ENCODE assay signal across 30 mouse cellular contexts in genomic region chr4:107495751-107496430, GRCm38 (mm10).
DNase-seq lines count a peak whose midpoint lies in the region; ATAC-seq lines count a peak whose summit lies in the region.
"Had no signal": no experiment of that assay in that cellular context is flagged by ENCODE, and none has a peak within 500 bp of the region (broad histone marks: within the 10 kb centered on the region; RNA-seq: fewer than 3 reads in every experiment).

No protein-coding gene starts in this region.

- no peak overlapping the region for H3K9ac ChIP-seq in kidney, embryonic 15.5 days
- H3K9ac ChIP-seq: forebrain, embryonic 15.5 days; liver, embryonic 12.5 days; neural tube, embryonic 13.5 days had no signal

- no peaks in the 10 kb centered on the region for H3K27me3 ChIP-seq in kidney, embryonic 15.5 days
- H3K27me3 ChIP-seq: forebrain, embryonic 15.5 days; neural tube, embryonic 13.5 days had no signal

- no peak overlapping the region for H3K27ac ChIP-seq in kidney, embryonic 15.5 days
- H3K27ac ChIP-seq: forebrain, embryonic 15.5 days; heart, adult 2 months; hindbrain, embryonic 10.5 days; layer of hippocampus, adult 2 months; liver, embryonic 12.5 days; neural tube, embryonic 13.5 days had no signal

- no peak for ATAC-seq in kidney, embryonic 15.5 days (replicated peaks; ENCODE audit: low FRiP score)
- no peak for ATAC-seq in inflammation-experienced regulatory T-cells, adult 6 months
- ATAC-seq: forebrain, embryonic 15.5 days; hindbrain, embryonic 16.5 days; intestine, embryonic 16.5 days; liver, embryonic 12.5 days; midbrain, embryonic 16.5 days had no signal

- H3K9me3 ChIP-seq in kidney, embryonic 15.5 days (replicated peaks): no peaks in the 10 kb centered on the region
- H3K9me3 ChIP-seq: forebrain, embryonic 15.5 days; hindbrain, embryonic 10.5 days; liver, embryonic 12.5 days; midbrain, embryonic 10.5 days; neural tube, embryonic 13.5 days had no signal

- WGBS in kidney, embryonic 15.5 days: 80% methylated on average over 9 of the region's 9 CpGs

- no peaks in the 10 kb centered on the region for H3K36me3 ChIP-seq in kidney, embryonic 15.5 days
- H3K36me3 ChIP-seq: forebrain, embryonic 15.5 days; hindbrain, embryonic 10.5 days; liver, embryonic 12.5 days; midbrain, embryonic 10.5 days; neural tube, embryonic 13.5 days had no signal

- no peaks in the 10 kb centered on the region for H3K4me1 ChIP-seq in kidney, embryonic 15.5 days
- H3K4me1 ChIP-seq: forebrain, embryonic 15.5 days; liver, embryonic 12.5 days; neural tube, embryonic 13.5 days had no signal

- H3K4me3 ChIP-seq in kidney, embryonic 15.5 days (replicated peaks): no peak overlapping the region
- H3K4me3 ChIP-seq: forebrain, embryonic 15.5 days; heart, adult 2 months; hindbrain, embryonic 10.5 days; layer of hippocampus, adult 2 months; liver, embryonic 12.5 days; midbrain, embryonic 10.5 days; myocyte; neural tube, embryonic 13.5 days had no signal

- DNase-seq in kidney, adult 9 months: peak; percentile 35
- DNase-seq in NIH3T3 (ENCODE audit: low read depth): peak; percentile 63
- peak; percentile 46 for DNase-seq in adrenal gland, postnatal 14 days
- DNase-seq in fibroblast of lung, adult 2 months (ENCODE audit: low read depth): peak; percentile 88
- no peak for DNase-seq in spleen, adult 18-20 months
- no peak for DNase-seq in c-Kit-positive CD71-positive TER-119-positive erythroid progenitor cells, embryonic 14.5 days (ENCODE audit: low spot score)
- DNase-seq: B cell, adult 2 months; cerebellum, adult 2 months; cerebellum, postnatal 25 days; embryo, embryonic 11 days; gastrocnemius, postnatal 36 days; heart, adult 2 months; kidney, postnatal 14 days; lung, adult 18-20 months; lung, postnatal 10 days; retina, postnatal 1 day; right cerebral cortex, postnatal 25 days; thymus, postnatal 14 days had no signal

- H3K4me2 ChIP-seq in kidney, embryonic 15.5 days: no peak overlapping the region
- H3K4me2 ChIP-seq: forebrain, embryonic 15.5 days; liver, embryonic 12.5 days; neural tube, embryonic 13.5 days had no signal

Comparison
In these comparisons a context has a peak if more than half of its experiments do, and no peak if none do; other contexts are left out.
1. DNase-seq: peak in kidney, adult 9 months (single experiment), NIH3T3 (single experiment), adrenal gland, postnatal 14 days (single experiment) and fibroblast of lung, adult 2 months (single experiment); none in spleen, adult 18-20 months (0 of 2) and c-Kit-positive CD71-positive TER-119-positive erythroid progenitor cells, embryonic 14.5 days (single experiment).